Mouse (Mus musculus) heart, embryonic 11.5 days (tissue): ENCODE measurements around the gene Unc45b. TPM values are rescaled to one million over a fixed set of nuclear protein-coding genes. Genes with fewer than 3 reads are reported as not detected.

Source experiments
- ATAC-seq: fragments of 200-750 bp; cut with Nextera tagmentation; replicated peaks from 2 replicates; pipeline ENCODE4 v1.8.0; 2017; ENCODE audit warnings: moderate library complexity; ENCODE audit not compliant: insufficient number of reproducible peaks, low FRiP score, low TSS enrichment
- H3K27ac ChIP-seq: fragments of 300-500 bp; sonication (generic); 2 replicates; pipeline ENCODE4 v1.5.1; 2014; ENCODE audit warnings: mild to moderate bottlenecking, low read depth, low read length
- H3K27me3 ChIP-seq: fragments of 300-500 bp; sonication (generic); 2 replicates; pipeline ENCODE4 v1.6.1; 2014; ENCODE audit warnings: mild to moderate bottlenecking, low read length, mixed read lengths; ENCODE audit not compliant: control insufficient read depth, insufficient read depth
- H3K36me3 ChIP-seq: fragments of 300-500 bp; sonication (generic); 2 replicates; pipeline ENCODE4 v1.6.1; 2014; ENCODE audit warnings: mild to moderate bottlenecking, low read length, moderate library complexity, mixed read lengths; ENCODE audit not compliant: control insufficient read depth, insufficient read depth
- H3K4me1 ChIP-seq: fragments of 300-500 bp; sonication (generic); 2 replicates; pipeline ENCODE4 v1.6.1; 2014; ENCODE audit warnings: low read length; ENCODE audit not compliant: control insufficient read depth, insufficient read depth
- H3K4me2 ChIP-seq: fragments of 300-500 bp; sonication (generic); 2 replicates; pipeline ENCODE4 v1.6.1; 2014; ENCODE audit warnings: mild to moderate bottlenecking, moderate library complexity
- H3K4me3 ChIP-seq: fragments of 300-500 bp; sonication (generic); 2 replicates; pipeline ENCODE4 v1.5.1; 2014; ENCODE audit warnings: low read depth, low read length
- H3K9ac ChIP-seq: fragments of 300-500 bp; sonication (generic); 2 replicates; pipeline ENCODE4 v1.6.1; 2014; ENCODE audit warnings: mild to moderate bottlenecking, low read depth, low read length, moderate library complexity
- H3K9me3 ChIP-seq: fragments of 300-500 bp; sonication (generic); replicated peaks from 2 replicates; pipeline ENCODE4 v1.6.1; 2016; ENCODE audit warnings: low read length; ENCODE audit not compliant: control insufficient read depth
- WGBS: fragments of 180-500 bp; shearing (Covaris S2); extraction: QIAGEN DNeasy Blood & Tissue Kit; methylation state at CpG from one replicate; pipeline ENCODE4 v1.1.7; 2014; ENCODE audit not compliant: insufficient replicate concordance; 5-methylcytosine and 5-hydroxymethylcytosine counted together
- polyA plus RNA-seq: library from polyadenylated mRNA; unstranded; fragments of >200 nt; fragmentation: Nextera tagmentation; extraction: Ambion mirVana; gene quantifications from 2 replicates; pipeline ENCODE4 v1.2.1, GENCODE M21; 2014

Unc45b gene
- polyA plus RNA-seq, 1 experiment from 2014 or later, result 174 TPM

DNA sequence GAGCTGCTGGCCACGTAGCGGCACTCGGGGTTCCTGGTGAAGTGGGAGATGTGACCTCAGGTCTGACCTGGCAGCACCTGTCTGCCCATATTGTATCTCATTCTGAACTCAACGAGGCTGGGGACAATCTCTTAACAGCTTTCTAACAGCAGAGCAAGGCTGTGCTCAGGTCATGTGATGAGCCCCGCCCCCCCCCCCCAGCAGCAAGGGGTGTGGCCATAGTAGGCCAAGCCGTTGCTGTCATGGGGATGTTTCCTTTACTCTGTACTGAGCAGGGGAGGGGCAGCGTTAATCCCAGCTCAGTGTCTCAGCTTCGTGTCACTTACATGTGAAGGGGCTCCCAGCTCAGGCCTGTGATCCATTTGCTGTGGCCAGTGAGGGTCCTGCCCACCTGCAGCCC, 5.4 kb upstream of the Unc45b start:
- Histone ChIP-seq H3K4me3 (no peak overlapping the region), H3K36me3 (peaks cover 33% of the 10 kb centered on the region), H3K4me1 (peaks cover 12% of the 10 kb centered on the region), H3K9me3 (no peaks in the 10 kb centered on the region), H3K9ac (no peak overlapping the region), H3K27me3 (no peaks in the 10 kb centered on the region), H3K4me2 (no peak overlapping the region), H3K27ac (no peak overlapping the region)
- ATAC-seq, result no peak
- WGBS, result 58% methylated on average over 8 of the region's 8 CpGs

DNA sequence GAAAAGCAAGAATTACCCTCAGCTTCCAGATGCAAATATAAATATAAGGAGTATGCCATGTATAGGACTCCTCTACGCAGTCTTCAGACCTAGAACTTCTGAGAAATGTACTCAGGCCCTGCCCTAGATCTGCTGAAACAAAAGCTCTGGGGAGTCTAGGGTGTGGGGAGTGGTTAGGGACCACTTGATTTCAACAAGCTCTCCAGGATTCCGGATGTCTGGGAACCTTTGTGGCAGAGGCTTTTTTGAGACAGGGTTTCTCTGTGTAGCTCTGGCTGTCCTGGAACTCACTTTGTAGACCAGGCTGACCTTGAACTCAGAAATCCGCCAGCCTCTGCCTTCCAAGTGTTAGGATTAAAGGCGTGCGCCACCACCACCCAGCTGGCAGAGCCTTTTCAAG, 4.5 kb upstream of the Unc45b start:
- ATAC-seq, result no peak
- Histone ChIP-seq H3K4me1 (peaks cover 19% of the 10 kb centered on the region), H3K4me3 (no peak overlapping the region), H3K27ac (no peak overlapping the region), H3K9me3 (no peaks in the 10 kb centered on the region), H3K4me2 (no peak overlapping the region), H3K27me3 (no peaks in the 10 kb centered on the region), H3K9ac (no peak overlapping the region), H3K36me3 (peaks cover 24% of the 10 kb centered on the region)
- WGBS, result 80% methylated on average over 5 of the region's 5 CpGs

DNA sequence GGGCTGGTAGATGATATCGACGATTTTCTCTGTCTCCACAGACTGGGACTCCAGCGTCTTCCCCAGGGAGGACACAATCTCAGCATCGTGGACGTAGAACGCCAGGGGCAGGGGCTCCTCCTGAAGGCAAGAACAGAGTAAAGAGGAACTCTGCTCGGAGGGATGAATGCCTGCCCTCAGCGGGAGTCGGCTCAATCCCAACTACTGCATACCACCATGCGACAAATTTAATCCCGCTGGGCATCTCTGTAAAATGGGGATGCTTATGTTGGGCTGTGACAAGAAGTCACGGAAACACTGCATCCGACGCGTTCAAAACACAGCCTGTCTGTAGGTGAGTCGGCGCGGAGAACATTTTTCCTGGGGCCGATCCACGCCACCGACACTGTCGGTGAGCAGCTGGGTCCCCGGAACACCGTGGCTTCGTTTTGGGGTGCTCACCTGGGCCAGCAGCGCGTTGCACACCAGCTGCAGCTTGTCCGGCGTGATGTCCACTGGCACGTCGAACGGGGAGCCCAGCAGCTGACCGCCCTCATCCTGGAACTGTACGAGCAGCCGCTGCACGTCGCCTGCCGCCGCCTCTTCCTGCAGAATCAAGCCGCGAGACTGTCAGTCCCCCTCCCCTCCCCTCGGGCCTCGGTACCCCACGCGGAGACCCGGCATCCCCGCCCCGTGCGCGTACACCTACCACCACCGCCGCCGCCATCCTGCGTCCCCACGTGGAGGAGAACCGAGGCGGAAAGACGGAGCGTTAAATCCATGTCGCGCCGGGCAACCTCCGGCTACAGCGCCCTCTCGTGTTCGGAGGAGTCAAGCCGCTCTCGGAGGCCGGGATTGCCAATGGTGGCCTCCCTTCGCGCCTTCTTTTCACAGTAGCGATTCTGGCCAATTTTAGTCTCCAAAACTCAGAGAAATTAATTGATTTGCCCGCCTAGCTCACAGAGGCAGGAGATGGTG, 2.4 kb upstream of the Unc45b start, which contains the start of gene Nle1:
Gene Nle1, minus strand, starts transcription at position 761 of the 957 bp plus-strand sequence.
- Histone ChIP-seq H3K9me3 (no peaks in the 10 kb centered on the region), H3K4me2 (peak within 1 kb of the TSS; percentile 92), H3K36me3 (peaks cover 13% of the 10 kb centered on the region; the same call in 1 of the 2 replicates), H3K27ac (peak within 1 kb of the TSS; percentile 41; the same call in 1 of the 2 replicates), H3K4me3 (peak within 1 kb of the TSS; percentile 86), H3K9ac (peak within 1 kb of the TSS; percentile 80), H3K4me1 (peaks cover 22% of the 10 kb centered on the region), H3K27me3 (no peaks in the 10 kb centered on the region)
- no peak for ATAC-seq
- 2% methylated on average over 73 of the region's 73 CpGs for WGBS

DNA sequence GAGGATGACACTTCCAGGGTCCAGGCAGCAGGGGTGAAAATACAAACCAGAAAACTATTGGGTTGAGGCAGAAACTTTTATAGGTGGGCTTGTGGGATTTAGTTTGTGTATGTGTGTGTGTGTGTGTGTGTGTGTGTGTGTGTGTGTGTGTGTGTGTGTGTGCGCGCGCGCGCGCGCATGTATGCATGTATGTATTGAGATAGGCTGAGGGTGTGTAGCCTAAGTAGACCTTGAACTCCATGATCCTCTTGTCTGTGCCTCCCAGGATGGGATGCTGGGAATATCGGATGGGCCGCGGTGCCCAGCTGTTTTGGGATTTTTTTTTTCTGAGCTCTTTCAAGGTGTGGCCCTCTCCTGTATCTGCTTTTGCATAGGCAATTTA, 1.8 kb upstream of the Unc45b start:
- H3K27me3 ChIP-seq, result no peaks in the 10 kb centered on the region
- peaks cover 26% of the 10 kb centered on the region for H3K4me1 ChIP-seq
- peak overlapping the region; percentile 92 for H3K4me2 ChIP-seq
- H3K36me3 ChIP-seq, result peaks cover 13% of the 10 kb centered on the region; the same call in 1 of the 2 replicates
- no peaks in the 10 kb centered on the region for H3K9me3 ChIP-seq
- H3K9ac ChIP-seq, result peak overlapping the region; percentile 80
- H3K27ac ChIP-seq, result peak overlapping the region; percentile 41; the same call in 1 of the 2 replicates
- ATAC-seq, result no peak
- H3K4me3 ChIP-seq, result peak overlapping the region; percentile 86
- WGBS, result 59% methylated on average over 10 of the region's 10 CpGs

DNA sequence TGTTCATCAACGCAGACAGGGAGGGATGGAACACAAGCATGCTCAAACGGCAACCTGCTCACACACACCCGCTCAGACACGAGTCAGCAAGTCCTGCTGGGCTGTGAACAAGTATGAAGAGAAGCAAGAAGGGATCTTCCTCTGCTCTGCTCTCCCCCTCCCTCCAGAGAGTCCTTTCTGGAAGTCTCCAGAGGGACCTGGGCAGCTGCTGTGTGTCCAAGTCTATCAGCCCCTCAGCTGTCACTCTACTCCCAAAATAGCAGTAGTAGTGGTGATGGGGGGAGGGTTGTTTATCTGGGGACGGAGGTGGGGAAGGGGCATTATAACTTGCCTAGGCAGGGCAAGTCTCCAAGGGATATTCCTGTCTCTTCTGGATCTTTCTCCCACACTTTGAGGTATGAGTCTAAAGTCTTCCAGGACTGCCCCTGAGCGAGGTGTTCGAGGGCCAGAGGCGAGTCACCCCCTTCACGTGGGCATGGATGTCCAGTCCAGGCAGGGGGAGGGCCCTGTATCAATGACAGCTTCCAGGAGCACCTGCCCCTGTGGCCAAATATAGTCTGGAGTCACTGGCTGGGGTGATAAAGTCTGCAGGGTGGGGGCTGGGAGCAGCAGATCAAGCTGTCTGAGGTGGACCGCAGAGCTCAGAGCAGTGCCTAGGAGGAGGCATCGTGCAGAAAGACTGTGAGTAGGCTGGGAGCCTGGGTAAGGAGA, 484 bp downstream of the Unc45b start:
- Histone ChIP-seq H3K4me1 (peaks cover 35% of the 10 kb centered on the region), H3K4me2 (peak overlapping the region; percentile 69), H3K27me3 (no peaks in the 10 kb centered on the region), H3K36me3 (peaks cover 3% of the 10 kb centered on the region; the same call in 1 of the 2 replicates), H3K9me3 (no peaks in the 10 kb centered on the region), H3K4me3 (peak overlapping the region; percentile 55), H3K9ac (peak overlapping the region; percentile 81), H3K27ac (peak overlapping the region; percentile 96)
- peak; percentile 72 for ATAC-seq
- WGBS, result 31% methylated on average over 11 of the region's 11 CpGs

DNA sequence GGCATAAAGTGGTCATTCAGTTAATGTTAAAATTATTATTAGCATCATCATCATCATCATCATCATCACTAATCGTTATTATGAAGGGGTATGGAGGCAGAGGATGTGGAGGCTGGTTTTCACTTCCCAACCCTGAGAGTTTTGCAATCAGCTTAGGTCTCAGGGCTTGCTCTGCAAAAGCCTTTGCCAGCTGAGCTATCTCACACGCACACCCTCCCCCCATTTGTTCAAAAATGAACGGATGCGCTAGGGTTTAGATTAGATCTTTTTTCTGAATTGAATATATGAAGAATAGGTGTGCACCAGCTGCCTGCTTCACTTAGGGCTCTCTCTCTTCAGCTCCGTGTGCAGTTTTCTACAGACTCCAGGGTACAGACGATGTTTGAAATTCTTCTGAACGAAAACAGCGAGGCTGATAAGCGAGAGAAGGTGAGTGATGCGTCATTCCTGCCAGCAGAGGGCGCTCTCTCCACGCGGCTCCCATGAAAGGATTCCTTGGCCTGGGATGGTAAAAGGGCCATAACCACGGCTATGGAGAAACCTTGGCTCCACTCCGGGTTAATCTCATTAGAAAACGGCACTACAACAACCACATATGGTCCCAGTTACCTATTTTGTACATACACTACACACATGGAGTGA, 4.5 kb downstream of the Unc45b start:
- 8% methylated on average over 16 of the region's 16 CpGs for WGBS

DNA sequence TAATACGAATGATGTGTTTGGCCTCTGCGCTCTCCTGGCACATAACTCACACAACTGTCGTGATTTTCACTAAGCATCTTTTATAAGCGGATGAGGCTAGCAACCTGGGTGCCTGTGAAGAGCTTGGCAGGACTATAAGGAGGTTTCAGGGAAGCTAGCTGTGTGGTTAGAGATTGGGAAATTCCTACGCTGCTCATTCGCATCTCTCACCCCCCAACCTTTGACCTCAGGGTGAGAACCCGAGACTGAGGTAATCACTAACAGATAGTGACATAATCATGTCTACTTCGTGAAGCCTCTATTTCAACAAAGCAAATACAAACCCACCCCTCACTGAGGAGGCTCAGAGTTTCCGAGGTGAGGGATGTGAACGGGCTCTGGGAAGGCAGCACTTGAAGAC, 10.4 kb downstream of the Unc45b start:
- Histone ChIP-seq H3K4me2 (no peak overlapping the region), H3K4me3 (no peak overlapping the region), H3K9ac (no peak overlapping the region), H3K36me3 (peaks cover 7% of the 10 kb centered on the region; the same call in 1 of the 2 replicates), H3K27ac (no peak overlapping the region), H3K4me1 (peaks cover 8% of the 10 kb centered on the region), H3K27me3 (no peaks in the 10 kb centered on the region), H3K9me3 (no peaks in the 10 kb centered on the region)
- no peak for ATAC-seq
- 53% methylated on average over 10 of the region's 10 CpGs for WGBS

More for the DNA sequence above, 4.5 kb downstream of the Unc45b start:
- H3K27ac ChIP-seq, result no peak overlapping the region
- ATAC-seq, result no peak
- H3K4me2 ChIP-seq, result peak overlapping the region; percentile 69
- no peak overlapping the region; the same call in 1 of the 2 replicates for H3K4me3 ChIP-seq
- no peaks in the 10 kb centered on the region for H3K27me3 ChIP-seq
- no peaks in the 10 kb centered on the region for H3K9me3 ChIP-seq
- H3K9ac ChIP-seq, result no peak overlapping the region
- 0 out of 2 replicates have a peak, but pooled peaks cover 3% of the 10 kb centered on the region for H3K36me3 ChIP-seq
- H3K4me1 ChIP-seq, result peaks cover 24% of the 10 kb centered on the region

DNA sequence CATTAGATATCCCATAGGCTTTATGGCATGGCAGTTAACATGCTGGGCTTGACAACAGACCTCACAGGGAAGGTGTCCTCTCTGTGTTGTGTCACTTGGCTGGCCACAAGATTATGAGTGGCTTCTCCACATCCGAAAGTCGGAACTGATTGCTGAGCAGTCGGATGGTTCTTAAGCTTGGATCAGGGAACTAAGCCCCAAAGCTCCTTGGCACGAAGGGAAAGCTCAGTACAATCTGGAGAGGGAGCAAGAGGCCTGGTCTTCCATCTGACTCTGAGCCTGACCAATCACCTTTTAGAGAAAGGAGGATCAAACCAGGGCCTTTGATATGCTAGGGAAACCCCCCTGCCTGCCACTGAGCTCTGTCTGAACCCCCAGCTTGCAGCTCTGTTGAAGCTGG, 11.3 kb downstream of the Unc45b start:
- H3K36me3 ChIP-seq, result peaks cover 7% of the 10 kb centered on the region; the same call in 1 of the 2 replicates
- no peak overlapping the region for H3K4me3 ChIP-seq
- no peak for ATAC-seq
- no peak overlapping the region for H3K9ac ChIP-seq
- WGBS, result 68% methylated on average over 4 of the region's 4 CpGs
- no peak overlapping the region for H3K27ac ChIP-seq
- H3K4me1 ChIP-seq, result peaks cover 8% of the 10 kb centered on the region
- no peaks in the 10 kb centered on the region for H3K27me3 ChIP-seq
- no peak overlapping the region for H3K4me2 ChIP-seq
- no peaks in the 10 kb centered on the region for H3K9me3 ChIP-seq
